Mouse (Mus musculus) CH12.LX (cell line): Measurements from ENCODE around the gene Znrd1.

ENCODE experiments used
- BHLHE40 ChIP-seq: IDR thresholded peaks from 2 replicates; pipeline ENCODE4 v1.6.1; 2011; ENCODE audit warnings: mild to moderate bottlenecking, low read depth, low read length, improper control_type of control experiment
- CHD1 ChIP-seq: IDR thresholded peaks from 2 replicates; pipeline ENCODE4 v1.6.1; 2012; ENCODE audit warnings: low read depth, low read length, improper control_type of control experiment, inconsistent platforms
- CHD2 ChIP-seq: IDR thresholded peaks from 2 replicates; pipeline ENCODE4 v1.6.1; 2011; ENCODE audit warnings: low read length, improper control_type of control experiment
- CTCF ChIP-seq, 2 experiments: IDR thresholded peaks in 1 of 2; conservative IDR thresholded peaks in 1 of 2; 2 replicates each; pipeline ENCODE4 v1.5.1; 2011 to 2012; ENCODE audit warnings: low read depth in 2 of 2, low read length in 2 of 2, improper control_type of control experiment in 1 of 2, inconsistent platforms in 1 of 2, mild to moderate bottlenecking in 1 of 2, moderate library complexity in 1 of 2
- E2F4 ChIP-seq: IDR thresholded peaks from 2 replicates; pipeline ENCODE4 v1.6.1; 2011; ENCODE audit warnings: low read depth, low read length, improper control_type of control experiment; ENCODE audit not compliant: insufficient replicate concordance
- ELF1 ChIP-seq: IDR thresholded peaks from 2 replicates; pipeline ENCODE4 v1.6.1; 2014; ENCODE audit warnings: low read depth, mild to moderate bottlenecking, inconsistent platforms, low read length, improper control_type of control experiment
- EP300 ChIP-seq: IDR thresholded peaks from 2 replicates; pipeline ENCODE4 v1.6.1; 2011; ENCODE audit warnings: low read length, improper control_type of control experiment
- MAX ChIP-seq: IDR thresholded peaks from 2 replicates; pipeline ENCODE4 v1.6.1; 2011; ENCODE audit warnings: low read length, improper control_type of control experiment
- MYC ChIP-seq: IDR thresholded peaks from 2 replicates; pipeline ENCODE4 v1.6.1; 2011; ENCODE audit warnings: low read depth, mild to moderate bottlenecking, improper control_type of control experiment, low read length
- NELFE ChIP-seq: IDR thresholded peaks from 2 replicates; pipeline ENCODE4 v1.6.1; 2011; ENCODE audit warnings: low read depth, low read length, improper control_type of control experiment
- PAX5 ChIP-seq: IDR thresholded peaks from 2 replicates; pipeline ENCODE4 v1.6.1; 2012; ENCODE audit warnings: low read length, inconsistent platforms, mixed read lengths
- POLR2A ChIP-seq: IDR thresholded peaks from 2 replicates; pipeline ENCODE4 v1.6.1; 2011; ENCODE audit warnings: low read depth, mild to moderate bottlenecking, improper control_type of control experiment, low read length
- SIN3A ChIP-seq: IDR thresholded peaks from 2 replicates; pipeline ENCODE4 v1.6.1; 2012; ENCODE audit warnings: low read length, improper control_type of control experiment, inconsistent platforms
- USF1 ChIP-seq: IDR thresholded peaks from 2 replicates; pipeline ENCODE4 v1.6.1; 2014; ENCODE audit warnings: low read depth, mild to moderate bottlenecking, inconsistent platforms, low read length, improper control_type of control experiment

- TF ChIP-seq CTCF (conservative IDR thresholded peaks at IDR 0.05 in 1 of 2, IDR thresholded peaks at IDR 0.05 in 1 of 2; ENCODE audit: low read depth in 2 of 2, low read length in 2 of 2) (no peak), USF1 (no peak), MYC (no peak), BHLHE40 (no peak), POLR2A (no peak), E2F4 (no peak), MAX (no peak), EP300 (no peak), ELF1 (no peak), NELFE (no peak), SIN3A (no peak), PAX5 (no peak), CHD2 (no peak), CHD1 (no peak)
Measured at GRCm38 (mm10) chr17:36922715-36923114, 35.6 kb downstream of the Znrd1 start.
